Mouse (Mus musculus) thymus, adult 18-20 months (tissue): ENCODE measurements around the gene 4930402H24Rik.
"Not testable (repeated sequence)": the region's sequence is repeated elsewhere in the genome, so short reads cannot be mapped to it uniquely, and the experiment has no call there.

ENCODE experiments used
- DNase-seq, 2 experiments: peaks; one replicate each; pipeline ENCODE4 v3.0.0; 2022; ENCODE audit warnings: mixed read lengths in 2 of 2

4930402H24Rik gene

GRCm38 (mm10) chr2:130851363-130852246 lies 54.6 kb downstream of the 4930402H24Rik start:
- DNase-seq = no peak

DNA sequence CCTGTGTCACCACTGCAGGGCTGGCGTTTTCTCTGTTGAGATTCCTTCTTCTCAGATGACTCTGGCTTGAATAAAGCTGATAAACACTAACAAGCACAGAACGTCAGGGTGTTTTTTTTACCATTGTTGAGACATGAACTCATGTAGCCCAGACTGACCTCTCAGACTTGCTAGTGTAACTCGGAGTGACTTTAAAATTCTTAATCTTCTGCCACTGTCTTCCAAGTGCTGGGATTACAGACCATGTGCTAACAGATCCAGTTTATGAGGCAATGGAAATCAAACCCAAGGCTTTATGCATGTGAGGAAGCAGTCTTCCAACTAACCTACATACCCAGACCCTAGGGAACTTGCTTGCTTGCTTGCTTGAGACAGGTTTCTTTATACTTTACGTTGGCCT lies 56.5 kb downstream of the 4930402H24Rik start:
- DNase-seq = no peak

DNA sequence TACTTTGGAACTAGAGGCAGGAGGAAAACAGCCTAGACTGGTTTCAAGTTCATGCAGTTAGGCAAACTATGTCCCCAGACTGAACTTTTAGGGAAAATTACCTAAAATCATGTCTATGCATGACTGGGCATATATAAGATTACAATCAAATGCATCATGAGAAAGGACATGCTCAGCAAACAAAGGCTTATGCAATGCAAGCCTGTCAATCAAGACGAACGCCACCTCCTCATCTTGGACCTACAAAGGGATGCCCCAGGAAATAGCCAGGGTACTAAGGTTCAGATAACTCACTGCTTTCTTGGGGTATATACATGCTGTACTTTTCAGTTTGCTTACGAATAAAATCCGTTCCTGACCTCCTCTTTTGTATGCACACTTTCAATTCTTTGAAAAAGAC lies 57.9 kb downstream of the 4930402H24Rik start:
- DNase-seq = no peak

DNA sequence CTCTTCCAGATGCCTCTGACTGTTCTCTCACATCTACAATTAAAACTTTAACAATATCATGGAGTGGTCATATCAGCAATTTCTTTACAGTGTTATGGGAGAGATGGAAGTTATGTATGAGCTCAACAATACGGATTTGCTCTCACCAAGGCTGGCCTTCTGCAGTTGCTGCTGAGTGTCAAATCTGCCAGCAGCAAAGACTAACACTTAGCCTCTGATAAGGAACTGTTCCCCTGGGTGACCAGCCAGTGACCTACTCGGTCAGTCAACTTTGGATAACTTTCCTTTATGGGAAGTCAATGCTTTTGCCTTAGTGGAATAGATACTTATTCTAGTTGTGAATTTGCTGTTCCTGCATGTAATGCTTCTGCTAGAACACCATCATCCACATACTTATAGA lies 62.6 kb downstream of the 4930402H24Rik start:
- DNase-seq = no peak

DNA sequence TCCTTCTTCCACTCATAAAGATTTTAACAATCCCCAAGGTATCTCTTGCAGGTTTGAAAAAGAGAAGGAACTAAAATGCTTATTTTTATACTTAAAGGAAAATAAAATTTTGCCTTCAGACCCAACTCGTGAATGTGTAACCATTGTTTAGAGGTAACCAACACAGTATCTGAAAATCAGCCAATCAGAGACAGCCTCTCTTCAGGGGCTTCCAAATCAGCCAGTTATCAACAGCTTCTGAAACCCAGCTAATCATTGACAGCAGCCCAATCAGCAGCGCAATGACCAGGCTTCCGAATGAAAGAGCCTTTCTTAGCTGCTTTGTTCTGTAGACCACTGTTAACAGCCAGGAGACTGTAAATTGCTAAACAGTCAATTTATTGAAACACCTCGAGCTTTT lies 65.4 kb downstream of the 4930402H24Rik start:
- DNase-seq = no peak

DNA sequence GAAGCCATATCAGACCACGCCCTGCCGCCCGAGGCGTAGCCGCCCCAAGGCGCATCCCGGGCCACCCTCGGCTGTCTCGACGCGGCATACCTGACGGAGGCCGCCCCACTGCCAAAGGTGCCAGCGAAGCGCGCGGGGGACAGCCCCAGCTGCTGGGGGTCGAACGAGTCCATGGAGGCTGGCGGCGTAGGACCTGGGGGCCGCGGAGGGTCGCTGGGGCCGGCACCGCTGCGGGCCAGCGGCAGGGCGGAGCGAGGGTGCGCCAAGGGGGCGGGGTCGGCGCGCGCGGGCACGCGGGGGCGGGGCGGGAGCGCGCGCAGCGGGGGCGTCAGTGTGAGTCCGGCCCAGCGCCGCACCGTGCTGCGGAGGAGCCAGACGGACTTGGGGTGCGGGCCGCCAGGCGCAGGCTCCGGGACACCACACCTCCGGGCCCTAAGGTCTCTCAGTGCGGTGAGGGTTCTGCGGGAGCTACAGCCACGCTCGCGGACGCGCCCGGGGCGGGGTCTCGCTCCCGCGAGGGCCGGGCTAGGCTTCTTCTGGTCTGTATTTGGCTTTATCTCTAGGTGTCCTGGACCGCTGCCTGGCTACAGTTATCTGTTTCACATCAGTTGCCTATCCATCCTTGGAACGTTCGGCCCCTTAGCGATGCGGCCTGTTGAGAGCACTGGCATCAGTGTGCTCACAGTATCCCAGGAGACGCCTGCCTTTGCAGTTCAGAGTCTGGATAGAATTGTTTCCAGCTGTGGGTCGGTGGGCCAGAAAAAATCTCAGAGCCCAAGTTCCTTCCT lies 66.1 kb downstream of the 4930402H24Rik start:
- peak; percentile 55 to 60 for DNase-seq

DNA sequence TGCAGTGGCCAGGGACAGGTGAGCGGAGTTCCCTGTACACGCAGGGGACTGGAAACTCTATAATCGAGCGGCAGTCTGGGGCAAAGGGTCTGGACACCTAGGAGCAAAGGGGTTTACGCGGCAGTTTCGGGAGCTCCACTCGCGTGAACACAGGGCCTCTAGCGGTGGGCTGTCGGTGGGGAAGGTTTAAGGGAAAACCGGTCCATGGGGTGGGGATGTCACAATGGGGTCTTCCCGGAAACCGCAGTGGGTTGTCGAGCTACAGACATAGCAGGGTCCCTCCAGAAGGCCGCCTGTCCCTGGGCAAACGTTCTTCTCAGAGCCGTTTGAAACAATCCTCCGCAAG lies 66.7 kb downstream of the 4930402H24Rik start:
- DNase-seq = no peak

DNA sequence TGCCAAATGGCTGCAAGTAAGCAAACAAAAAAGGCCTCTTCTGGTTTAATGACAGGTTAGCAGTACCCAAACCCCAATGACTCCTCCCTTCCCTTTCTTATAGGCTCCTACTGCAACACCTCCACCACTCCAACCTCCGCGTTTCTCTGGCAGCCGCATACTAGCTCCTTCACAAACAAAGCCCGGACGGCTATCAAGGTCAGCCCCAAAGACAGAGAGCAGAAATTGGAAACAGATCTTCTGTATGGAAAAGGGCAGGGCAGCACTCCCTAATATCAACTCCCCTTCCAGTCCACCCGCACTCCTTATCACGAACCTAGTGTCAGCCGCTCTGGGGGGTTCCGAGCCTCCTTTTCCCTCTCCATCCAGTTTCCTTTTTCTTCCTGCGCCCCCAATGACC lies 67.1 kb downstream of the 4930402H24Rik start:
- DNase-seq = no peak

DNA sequence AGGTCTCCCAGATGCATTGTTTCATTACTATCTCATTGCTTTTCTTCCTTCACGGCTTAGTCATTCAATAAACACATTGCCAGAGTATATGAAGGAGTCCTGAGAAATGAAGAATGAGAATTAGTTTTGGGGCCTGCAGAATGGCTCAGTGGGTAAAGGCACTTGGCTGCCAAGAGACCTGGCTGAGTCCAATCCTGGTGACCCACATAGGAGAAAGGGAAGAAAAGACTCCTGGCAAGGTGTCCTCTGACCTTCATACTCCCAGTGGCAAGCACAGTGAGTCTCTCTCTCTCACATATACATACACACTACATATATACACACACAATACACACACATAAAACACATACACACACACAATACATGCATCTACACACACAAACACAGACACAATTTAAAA lies 68.1 kb downstream of the 4930402H24Rik start:
- DNase-seq = no peak

- DNase-seq = no peak
These were observed 72.5 kb downstream of the 4930402H24Rik start for GRCm38 (mm10) chr2:130833699-130834098.

DNA sequence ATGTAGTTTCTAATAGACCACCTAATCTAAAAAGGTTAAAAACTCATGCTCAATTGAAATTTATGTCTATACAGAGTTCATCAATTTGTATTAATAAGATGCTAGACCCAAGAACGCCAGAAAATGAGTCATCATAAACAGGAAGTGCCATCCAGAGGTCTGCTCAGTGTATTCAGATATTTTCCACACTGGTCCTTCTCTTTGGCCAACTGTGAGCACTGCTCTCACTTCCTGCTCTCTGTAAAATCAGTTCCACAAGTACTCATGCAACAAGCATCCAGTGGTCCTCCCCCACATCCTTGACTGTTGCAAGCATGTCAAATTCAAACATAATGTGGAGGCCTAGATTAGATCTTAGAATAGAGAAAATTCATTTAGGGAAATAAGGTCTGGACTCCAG lies 73.6 kb downstream of the 4930402H24Rik start:
- DNase-seq = no peak

- no peak for DNase-seq
These were observed 74.2 kb downstream of the 4930402H24Rik start for GRCm38 (mm10) chr2:130832012-130832411.

DNA sequence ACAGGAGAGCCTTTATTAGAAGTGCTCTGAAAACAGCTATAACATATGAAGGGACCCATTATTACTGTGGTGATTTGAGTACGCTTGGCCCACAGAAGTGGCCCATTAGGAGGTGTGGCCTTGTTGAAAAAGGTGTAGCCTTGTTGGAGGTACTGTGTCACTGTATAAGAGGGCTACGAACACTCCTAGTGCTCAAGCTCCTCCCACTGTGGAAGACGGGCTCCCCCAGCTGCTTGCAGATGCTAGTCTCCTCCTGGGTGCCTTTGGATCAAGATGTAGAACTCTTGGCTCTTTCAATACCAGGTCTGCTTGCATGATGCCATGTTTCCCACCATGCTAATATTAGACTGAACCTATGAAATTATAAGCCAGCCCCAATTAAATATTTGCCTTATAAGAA lies 76.0 kb downstream of the 4930402H24Rik start:
- DNase-seq = no peak

DNA sequence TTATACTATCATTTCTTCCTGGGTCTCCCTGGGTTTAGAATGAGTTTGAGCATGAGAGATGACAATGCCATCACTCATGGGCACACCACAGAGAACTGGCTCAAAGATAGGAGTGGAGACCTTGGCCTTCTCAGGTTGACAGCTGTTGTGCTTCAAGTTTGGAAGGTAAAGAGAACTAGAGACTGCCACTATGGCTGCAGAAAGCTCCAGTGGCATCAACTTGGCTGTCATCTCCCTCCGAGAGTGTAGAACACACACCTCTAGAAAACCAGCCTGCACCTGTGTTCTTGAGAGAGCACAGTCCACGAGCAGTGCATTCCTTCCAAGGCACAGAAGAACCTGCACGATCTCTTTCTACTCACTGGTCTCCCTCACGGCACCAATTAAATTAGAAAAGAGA lies 76.7 kb downstream of the 4930402H24Rik start:
- no peak for DNase-seq

- DNase-seq = no peak
These were observed 77.5 kb downstream of the 4930402H24Rik start for GRCm38 (mm10) chr2:130828668-130829067.

GRCm38 (mm10) chr2:130828066-130828465 lies 78.1 kb downstream of the 4930402H24Rik start:
- not testable (repeated sequence) for DNase-seq

DNA sequence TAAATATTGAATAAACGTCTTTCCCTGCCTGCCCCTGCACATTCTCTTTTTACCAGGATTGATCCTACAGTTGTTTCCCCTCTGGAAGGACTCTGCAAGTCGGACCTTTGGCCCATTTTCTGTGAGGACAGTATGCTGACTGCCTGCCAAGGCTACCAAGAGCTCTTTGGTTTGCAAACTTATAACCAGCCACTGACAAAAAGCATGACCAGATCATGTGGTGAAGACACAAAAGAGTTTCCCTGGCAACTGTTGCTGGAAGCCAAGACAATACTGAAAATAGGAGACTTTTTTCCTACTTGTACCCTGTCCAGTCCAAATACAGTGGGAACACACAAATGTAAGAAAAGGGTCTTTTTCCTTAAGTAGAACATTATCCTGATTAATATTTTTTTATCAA lies 78.8 kb downstream of the 4930402H24Rik start:
- DNase-seq = no peak

DNA sequence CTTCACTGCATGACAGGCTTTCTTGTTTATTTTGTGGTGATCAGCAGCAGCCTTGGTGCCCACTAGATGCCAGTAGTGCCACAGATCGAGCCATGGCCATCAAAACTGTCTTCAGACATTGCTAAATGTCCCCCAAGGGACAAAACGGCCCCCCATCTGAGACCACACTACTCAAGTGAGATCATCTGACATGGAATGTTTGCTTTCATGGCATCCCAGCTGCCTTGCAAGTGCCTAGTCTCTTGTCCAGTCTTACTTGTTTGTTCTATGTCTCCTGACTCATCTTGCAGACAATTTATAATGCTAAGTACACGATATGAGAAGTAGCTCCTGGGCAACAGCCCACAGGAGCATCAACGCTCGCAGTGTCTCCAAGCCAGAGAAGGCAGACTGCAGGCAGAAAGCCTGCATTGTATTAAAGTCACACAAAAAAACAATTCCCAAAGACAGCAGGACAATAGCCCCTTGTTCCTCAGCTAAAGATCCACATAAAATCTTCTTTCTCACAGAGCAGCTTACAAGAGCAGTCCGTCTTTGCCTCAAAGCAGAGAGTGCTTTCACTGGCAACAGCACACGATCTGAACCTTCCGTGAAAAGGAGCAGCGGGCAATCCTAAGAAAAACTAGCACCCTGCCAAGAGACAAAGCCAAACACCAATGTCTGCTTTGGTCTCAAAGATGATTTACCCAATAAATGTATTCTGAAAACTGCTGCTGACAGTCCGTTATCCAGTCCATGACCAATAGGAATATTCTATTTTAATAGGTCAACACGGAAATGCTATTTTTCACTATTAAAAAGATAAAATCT lies 87.2 kb downstream of the 4930402H24Rik start:
- DNase-seq = no peak

DNA sequence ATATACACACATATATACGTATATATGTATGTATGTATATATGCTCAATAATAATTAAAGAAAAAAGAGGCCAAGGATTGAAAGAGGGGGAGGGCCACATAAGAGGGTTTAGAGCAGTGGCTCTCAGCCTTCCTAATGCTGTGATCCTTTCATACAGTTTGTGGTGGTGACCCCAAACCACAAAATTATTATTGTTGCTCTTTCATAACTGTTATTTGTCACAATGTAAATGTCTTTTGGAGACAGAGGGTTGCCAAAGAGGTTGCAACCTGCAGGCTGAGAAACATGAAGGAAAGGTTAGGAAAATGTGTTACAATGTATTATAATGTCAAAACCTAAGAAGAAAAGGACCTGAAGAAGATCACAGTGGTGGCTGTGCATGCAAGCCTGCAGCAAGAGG lies 88.3 kb downstream of the 4930402H24Rik start:
- DNase-seq = no peak

GRCm38 (mm10) chr2:130816205-130816604 lies 90.0 kb downstream of the 4930402H24Rik start:
- no peak for DNase-seq

GRCm38 (mm10) chr2:130814492-130814891 lies 91.7 kb downstream of the 4930402H24Rik start:
- no peak for DNase-seq

GRCm38 (mm10) chr2:130813729-130814128 lies 92.5 kb downstream of the 4930402H24Rik start:
- DNase-seq = no peak

GRCm38 (mm10) chr2:130812487-130812886 lies 93.7 kb downstream of the 4930402H24Rik start:
- DNase-seq = no peak
